Mouse (Mus musculus) embryonic fibroblast, embryonic 13.5 days (primary cell): Measurements from ENCODE around the gene Ubtf.

Source experiments
- CTCF ChIP-seq: IDR thresholded peaks from 2 replicates; pipeline ENCODE4 v1.5.1; 2011; ENCODE audit warnings: mild to moderate bottlenecking, control low read depth, low read length, moderate library complexity, borderline replicate concordance; ENCODE audit not compliant: insufficient read depth
- POLR2A ChIP-seq: IDR thresholded peaks from 2 replicates; pipeline ENCODE4 v1.6.1; 2011; ENCODE audit warnings: low read depth, mild to moderate bottlenecking, control low read depth, low read length, moderate library complexity

DNA sequence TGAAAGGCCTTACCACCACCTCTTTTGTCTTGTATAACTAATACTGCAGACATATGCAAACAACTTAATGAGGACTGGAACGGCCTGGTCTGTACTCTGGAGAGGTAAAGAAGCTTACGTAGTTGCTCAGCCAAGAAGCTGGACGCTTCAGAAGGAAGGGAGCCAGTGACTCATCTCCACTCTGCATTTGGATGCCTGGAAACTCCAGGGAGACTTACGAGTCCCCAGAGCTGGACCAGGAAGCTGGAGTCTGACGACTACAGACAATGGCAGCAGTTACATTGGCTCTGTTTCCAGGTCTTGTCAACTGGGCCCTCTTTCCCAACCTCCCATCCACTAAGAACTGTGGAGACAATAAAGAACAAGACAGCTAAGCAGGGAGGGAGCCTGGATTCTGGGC is 7.7 kb upstream of the Ubtf start:
- TF ChIP-seq POLR2A = no peak
- no peak for TF ChIP-seq CTCF
